8 mouse cellular contexts compared by ENCODE assay signal in genomic region chr6:65779689-65780233, GRCm38 (mm10). TPM values are rescaled to one million over a fixed set of nuclear protein-coding genes. Genes with fewer than 3 reads are reported as not detected.
DNase-seq lines count a peak whose midpoint lies in the region; ATAC-seq and TF ChIP-seq lines count a peak whose summit lies in the region.

No protein-coding gene starts in this region.

- no peaks in the 10 kb centered on the region for H3K27me3 ChIP-seq in heart, embryonic 10.5 days (ENCODE audit: insufficient read depth, poor library complexity, severe bottlenecking)
- H3K27me3 ChIP-seq in testis, adult 2 months (ENCODE audit: control insufficient read depth, insufficient read depth, low read length): no peaks in the 10 kb centered on the region
- no peaks in the 10 kb centered on the region for H3K27me3 ChIP-seq in liver, embryonic 12.5 days (replicated peaks)

- H3K9me3 ChIP-seq in heart, embryonic 10.5 days: no peaks in the 10 kb centered on the region
- H3K9me3 ChIP-seq in liver, embryonic 12.5 days (replicated peaks): no peaks in the 10 kb centered on the region

- no peak for DNase-seq in heart, embryonic 10.5 days (ENCODE audit: low spot score)
- no peak for DNase-seq in heart, adult 11 months
- DNase-seq in testis, postnatal 10 days (ENCODE audit: low spot score): no peak
- no peak for DNase-seq in urinary bladder, adult 18-20 months (ENCODE audit: low spot score in 2 of 2)
- no peak for DNase-seq in right cerebral cortex, postnatal 36 days (ENCODE audit: low spot score in 2 of 2)
- no peak for DNase-seq in gastrocnemius, postnatal 10 days

- H3K4me1 ChIP-seq in heart, embryonic 10.5 days: peaks cover 13% of the 10 kb centered on the region; the same call in 1 of the 2 replicates
- peaks cover 4% of the 10 kb centered on the region for H3K4me1 ChIP-seq in testis, adult 2 months (ENCODE audit: control insufficient read depth, insufficient read depth, low read length)
- H3K4me1 ChIP-seq in liver, embryonic 12.5 days: 0 out of 2 replicates have a peak, but pooled peaks cover 8% of the 10 kb centered on the region

- 84% methylated on average over 4 of the region's 4 CpGs for WGBS in heart, embryonic 10.5 days
- WGBS in liver, embryonic 12.5 days (ENCODE audit: insufficient replicate concordance): 72% methylated on average over 4 of the region's 4 CpGs

- ATAC-seq in liver, embryonic 12.5 days: no peak

- 0 out of 2 replicates have a peak overlapping the region, but pooled peaks have one; percentile 61 for H3K9ac ChIP-seq in liver, embryonic 12.5 days

- H3K4me2 ChIP-seq in liver, embryonic 12.5 days: peak overlapping the region; percentile 75

- no peak for TF ChIP-seq CTCF in testis, adult 2 months (IDR thresholded peaks at IDR 0.05; ENCODE audit: control insufficient read depth, insufficient read depth, insufficient replicate concordance, low read depth, low read length)

- peak overlapping the region; percentile 81 for H3K4me3 ChIP-seq in heart, embryonic 10.5 days
- no peak overlapping the region for H3K4me3 ChIP-seq in testis, adult 2 months (ENCODE audit: control insufficient read depth, low read depth, low read length)
- H3K4me3 ChIP-seq in liver, embryonic 12.5 days: peak overlapping the region; percentile 60

- no peak for TF ChIP-seq POLR2A in testis, adult 2 months (IDR thresholded peaks at IDR 0.05; ENCODE audit: control insufficient read depth, low read depth, low read length)

- H3K27ac ChIP-seq in heart, embryonic 10.5 days: peak overlapping the region; percentile 95
- H3K27ac ChIP-seq in testis, adult 2 months (ENCODE audit: control insufficient read depth, insufficient read depth, low read depth, low read length): peak overlapping the region; percentile 78; the same call in 1 of the 2 replicates
- H3K27ac ChIP-seq in liver, embryonic 12.5 days: no peak overlapping the region

- no peaks in the 10 kb centered on the region for H3K36me3 ChIP-seq in heart, embryonic 10.5 days
- H3K36me3 ChIP-seq in testis, adult 2 months (ENCODE audit: control insufficient read depth, insufficient read depth, low read length): no peaks in the 10 kb centered on the region
- no peaks in the 10 kb centered on the region for H3K36me3 ChIP-seq in liver, embryonic 12.5 days

RNA-seq across cellular contexts. Expression of gene Prdm5, which starts 1.0 kb away (rescaled TPM):
- 14.8 and 16.9 TPM in 2 replicates for polyA plus RNA-seq in heart, embryonic 10.5 days (2016; fragmentation: Nextera tagmentation; extraction: Ambion mirVana)
- 1.4 TPM in 2 replicates for polyA plus RNA-seq in testis, adult 2 months (2012; rRNA removed)
- polyA plus RNA-seq in liver, embryonic 12.5 days (2016; fragmentation: Nextera tagmentation; extraction: Ambion mirVana): 4.7 and 5.5 TPM in 2 replicates
- 10 to 100 TPM in 1 of 2 experiments, 1 to 10 TPM in 1; 7.7 to 10.6 TPM for total RNA-seq in gastrocnemius, postnatal 10 days (2021)
